Comparison of ENCODE assay signal across 8 mouse cellular contexts in the genomic region with DNA sequence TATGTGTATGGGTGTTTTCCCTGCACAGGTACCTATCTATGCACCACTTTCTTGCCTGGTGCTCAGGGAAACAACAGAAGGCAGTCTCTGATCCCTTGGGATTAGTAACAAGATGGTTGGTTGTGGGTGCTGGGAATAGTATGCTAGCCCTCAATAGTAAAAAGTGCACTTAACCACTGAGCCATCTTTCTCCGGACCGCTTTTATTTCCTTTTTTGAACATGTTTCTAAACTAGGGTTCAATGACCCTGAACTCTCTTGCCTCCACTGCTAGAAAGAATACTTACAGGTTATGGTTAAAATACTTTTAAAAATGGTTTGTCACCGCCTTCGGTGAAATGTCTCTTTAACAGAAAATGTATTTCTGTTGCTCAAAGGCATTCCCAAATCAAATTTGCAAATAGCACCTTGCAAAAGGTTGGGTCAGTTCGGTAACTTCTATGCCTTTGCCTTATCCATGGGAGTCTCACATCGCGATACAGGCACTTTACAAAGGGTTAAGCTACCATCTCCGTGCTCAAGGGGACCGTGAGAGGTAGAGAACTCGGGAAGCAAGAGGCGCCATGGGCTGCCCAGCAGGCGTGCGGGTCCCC. TPM values are rescaled to one million over a fixed set of nuclear protein-coding genes. Genes with fewer than 3 reads are reported as not detected.
DNase-seq lines count a peak whose midpoint lies in the region; ATAC-seq and TF ChIP-seq lines count a peak whose summit lies in the region.

No protein-coding gene starts in this region.

- H3K4me1 ChIP-seq in heart, embryonic 15.5 days (replicated peaks): peaks cover 21% of the 10 kb centered on the region
- peaks cover 3 to 15% of the 10 kb centered on the region in 2 experiments; a peak in 2 of 4 replicates for H3K4me1 ChIP-seq in MEL (ENCODE audit: control insufficient read depth in 1 of 2, insufficient read depth in 2 of 2, low read length in 2 of 2)
- H3K4me1 ChIP-seq in heart, postnatal 0 days (ENCODE audit: control insufficient read depth, insufficient read depth): peaks cover 18% of the 10 kb centered on the region; the same call in 1 of the 2 replicates
- H3K4me1 ChIP-seq in midbrain, embryonic 10.5 days: peaks cover 29% of the 10 kb centered on the region

- peak overlapping the region; percentile 60 for H3K4me3 ChIP-seq in heart, embryonic 15.5 days
- peak overlapping the region; percentile 47 to 70 for H3K4me3 ChIP-seq in MEL (ENCODE audit: control insufficient read depth in 1 of 2, insufficient read depth in 1 of 2, low read depth in 2 of 2, low read length in 2 of 2)
- H3K4me3 ChIP-seq in heart, postnatal 0 days (ENCODE audit: low read depth, low read length): peak overlapping the region; percentile 57
- peak overlapping the region; percentile 74 for H3K4me3 ChIP-seq in midbrain, embryonic 10.5 days

- H3K4me2 ChIP-seq in heart, embryonic 15.5 days: peak overlapping the region; percentile 69
- H3K4me2 ChIP-seq in heart, postnatal 0 days (ENCODE audit: low read depth, low read length): peak overlapping the region; percentile 58

- peaks cover 13% of the 10 kb centered on the region for H3K79me2 ChIP-seq in MEL (ENCODE audit: control insufficient read depth, insufficient read depth, low read length, poor library complexity)

- H3K9ac ChIP-seq in heart, embryonic 15.5 days: peak overlapping the region; percentile 64
- peak overlapping the region; percentile 87 for H3K9ac ChIP-seq in MEL (ENCODE audit: control insufficient read depth, low read depth, low read length, poor library complexity, severe bottlenecking)
- peak overlapping the region; percentile 55 for H3K9ac ChIP-seq in heart, postnatal 0 days (replicated peaks; ENCODE audit: low read depth, low read length)

- DNase-seq in heart, adult 18-20 months: no peak
- no peak for DNase-seq in MEL (ENCODE audit: low read depth, low spot score)
- no peak for DNase-seq in heart, postnatal 0 days (ENCODE audit: low spot score)
- no peak for DNase-seq in midbrain, embryonic 10.5 days (ENCODE audit: low spot score)
- DNase-seq in urinary bladder, postnatal 4 days (ENCODE audit: low spot score in 2 of 2): no peak
- DNase-seq in left cerebral cortex, postnatal 25 days (ENCODE audit: low spot score in 2 of 2): no peak
- no peak for DNase-seq in gastrocnemius, adult 8-10 months (ENCODE audit: low spot score in 2 of 2)

- H3K9me3 ChIP-seq in heart, embryonic 15.5 days (replicated peaks): no peaks in the 10 kb centered on the region
- H3K9me3 ChIP-seq in MEL (replicated peaks; ENCODE audit: insufficient read depth, low read length): no peaks in the 10 kb centered on the region
- H3K9me3 ChIP-seq in heart, postnatal 0 days (replicated peaks; ENCODE audit: control insufficient read depth, low read length): no peaks in the 10 kb centered on the region
- H3K9me3 ChIP-seq in midbrain, embryonic 10.5 days (replicated peaks): no peaks in the 10 kb centered on the region

- no peaks in the 10 kb centered on the region for H3K27me3 ChIP-seq in heart, embryonic 15.5 days
- H3K27me3 ChIP-seq in MEL (ENCODE audit: control insufficient read depth in 1 of 2, insufficient read depth in 2 of 2, low read length in 2 of 2): no peaks in the 10 kb centered on the region
- no peaks in the 10 kb centered on the region for H3K27me3 ChIP-seq in heart, postnatal 0 days (ENCODE audit: control insufficient read depth, insufficient read depth, low read length)
- no peaks in the 10 kb centered on the region for H3K27me3 ChIP-seq in midbrain, embryonic 10.5 days (ENCODE audit: low read depth, poor library complexity, severe bottlenecking)

- no peak for TF ChIP-seq RAD21 in MEL (IDR thresholded peaks at IDR 0.05; ENCODE audit: low read depth, low read length)

- H3K27ac ChIP-seq in heart, embryonic 15.5 days: peak overlapping the region; percentile 96
- H3K27ac ChIP-seq in MEL (ENCODE audit: control insufficient read depth, low read depth, low read length): peak overlapping the region; percentile 87
- peak overlapping the region; percentile 93 for H3K27ac ChIP-seq in heart, postnatal 0 days (ENCODE audit: low read depth)
- peak overlapping the region; percentile 99 for H3K27ac ChIP-seq in midbrain, embryonic 10.5 days (replicated peaks)

- TF ChIP-seq POLR2A in MEL (IDR thresholded peaks at IDR 0.05; ENCODE audit: control insufficient read depth in 1 of 2, insufficient read depth in 1 of 2, low read depth in 1 of 2, low read length in 2 of 2, poor library complexity in 1 of 2): peak in 1 of 2 experiments; percentile 96; a peak in 2 of 4 replicates

- no peak for TF ChIP-seq EP300 in MEL (IDR thresholded peaks at IDR 0.05; ENCODE audit: low read depth in 1 of 2, low read length in 2 of 2)
- no peak for TF ChIP-seq EP300 in heart, postnatal 0 days (IDR thresholded peaks at IDR 0.05; ENCODE audit: low read depth)

- no peak for TF ChIP-seq CTCF in MEL (IDR thresholded peaks at IDR 0.05 in 2 of 3, conservative IDR thresholded peaks at IDR 0.05 in 1 of 3; ENCODE audit: control insufficient read depth in 1 of 3, insufficient read depth in 1 of 3, low read depth in 2 of 3, low read length in 3 of 3, poor library complexity in 1 of 3, severe bottlenecking in 1 of 3)
- no peak for TF ChIP-seq CTCF in heart, postnatal 0 days (IDR thresholded peaks at IDR 0.05; ENCODE audit: low read depth)

- 6% methylated on average over 13 of the region's 13 CpGs for WGBS in heart, embryonic 15.5 days
- 6% methylated on average over 13 of the region's 13 CpGs for whole genome bisulfite sequencing in heart, postnatal 0 days
- WGBS in midbrain, embryonic 10.5 days: 9% methylated on average over 13 of the region's 13 CpGs

- intact Hi-C loops in left cerebral cortex, postnatal 25 days (cut with DNase I): loop anchor here (1.0 kb wide), 2 partner anchors 39 to 44 kb away; no protein-coding TSS in a partner anchor

- no peak for ATAC-seq in heart, embryonic 15.5 days (replicated peaks; ENCODE audit: insufficient number of reproducible peaks, insufficient read depth, low FRiP score, low read depth)
- ATAC-seq in heart, postnatal 0 days (ENCODE audit: insufficient read depth, low read depth): no peak

- H3K36me3 ChIP-seq in heart, embryonic 15.5 days: no peaks in the 10 kb centered on the region
- H3K36me3 ChIP-seq in MEL (ENCODE audit: control insufficient read depth in 1 of 2, insufficient read depth in 2 of 2, low read length in 2 of 2): peaks cover 0 to 11% of the 10 kb centered on the region in 2 experiments; a peak in 2 of 4 replicates
- no peaks in the 10 kb centered on the region for H3K36me3 ChIP-seq in heart, postnatal 0 days (replicated peaks; ENCODE audit: control insufficient read depth, insufficient read depth, low read length)
- 0 out of 2 replicates have a peak, but pooled peaks cover 3% of the 10 kb centered on the region for H3K36me3 ChIP-seq in midbrain, embryonic 10.5 days

TF ChIP-seq in MEL, 35 proteins besides CTCF, POLR2A, EP300 and RAD21:
- TF ChIP-seq USF1 (IDR thresholded peaks at IDR 0.05; ENCODE audit: low read depth, low read length): no peak
- peak; percentile 46; the same call in 1 of the 2 replicates for TF ChIP-seq ZMIZ1 (IDR thresholded peaks at IDR 0.05; ENCODE audit: low read depth, low read length)
- TF ChIP-seq UBTF (IDR thresholded peaks at IDR 0.05; ENCODE audit: borderline replicate concordance, insufficient read depth, low read depth, low read length): 0 out of 2 replicates have a peak, but pooled peaks have one; percentile 68
- 0 out of 2 replicates have a peak, but pooled peaks have one; percentile 5 for TF ChIP-seq ETS1 (IDR thresholded peaks at IDR 0.05; ENCODE audit: low read depth, low read length)
- TF ChIP-seq POLR2AphosphoS5 (IDR thresholded peaks at IDR 0.05; ENCODE audit: borderline replicate concordance, low read depth, low read length): 0 out of 2 replicates have a peak, but pooled peaks have one; percentile 72
- TF ChIP-seq MAX (IDR thresholded peaks at IDR 0.05; ENCODE audit: low read length): no peak
- peak; percentile 88 for TF ChIP-seq CHD1 (IDR thresholded peaks at IDR 0.05; ENCODE audit: low read depth, low read length)

RNA-seq across cellular contexts. Expression of a gene that starts 39.7 kb away (rescaled TPM):
- 791 and 881 TPM in 2 replicates for polyA plus RNA-seq in heart, embryonic 15.5 days (2015; fragmentation: Nextera tagmentation; extraction: Ambion mirVana)
- 100 to 1,000 TPM; 212 TPM for total RNA-seq in heart, adult 18-20 months (2021)
- 3,309 and 3,407 TPM in 2 replicates for total RNA-seq in MEL (2012; rRNA removed)
- polyA plus RNA-seq in MEL (2012; ENCODE audit: insufficient read depth in 1 of 2, insufficient read length in 2 of 2, low read depth in 1 of 2, low replicate concordance in 2 of 2, missing spikeins in 1 of 2): 1,000 to 10,000 TPM; 2,419 to 4,891 TPM
- 379 and 399 TPM in 2 replicates for total RNA-seq in heart, postnatal 0 days (2014; rRNA removed; ENCODE audit: low replicate concordance)
- polyA plus RNA-seq in heart, postnatal 0 days (2015; fragmentation: Nextera tagmentation; extraction: Ambion mirVana): 597 and 614 TPM in 2 replicates
- polyA plus RNA-seq in midbrain, embryonic 10.5 days (2016; fragmentation: Nextera tagmentation; extraction: Ambion mirVana): 2,732 and 2,904 TPM in 2 replicates
- total RNA-seq in left cerebral cortex, postnatal 25 days (2021): 100 to 1,000 TPM; 359 to 366 TPM
- total RNA-seq in gastrocnemius, adult 8-10 months (2022): 10 to 100 TPM; 50.9 to 76.9 (median 67.7) TPM
